Mouse (Mus musculus) embryonic fibroblast, embryonic 13.5 days (primary cell): ENCODE measurements around the gene Aldh3a2.

Experiments used
- CTCF ChIP-seq: IDR thresholded peaks from 2 replicates; pipeline ENCODE4 v1.5.1; 2011; ENCODE audit warnings: mild to moderate bottlenecking, control low read depth, low read length, moderate library complexity, borderline replicate concordance; ENCODE audit not compliant: insufficient read depth
- POLR2A ChIP-seq: IDR thresholded peaks from 2 replicates; pipeline ENCODE4 v1.6.1; 2011; ENCODE audit warnings: low read depth, mild to moderate bottlenecking, control low read depth, low read length, moderate library complexity

DNA sequence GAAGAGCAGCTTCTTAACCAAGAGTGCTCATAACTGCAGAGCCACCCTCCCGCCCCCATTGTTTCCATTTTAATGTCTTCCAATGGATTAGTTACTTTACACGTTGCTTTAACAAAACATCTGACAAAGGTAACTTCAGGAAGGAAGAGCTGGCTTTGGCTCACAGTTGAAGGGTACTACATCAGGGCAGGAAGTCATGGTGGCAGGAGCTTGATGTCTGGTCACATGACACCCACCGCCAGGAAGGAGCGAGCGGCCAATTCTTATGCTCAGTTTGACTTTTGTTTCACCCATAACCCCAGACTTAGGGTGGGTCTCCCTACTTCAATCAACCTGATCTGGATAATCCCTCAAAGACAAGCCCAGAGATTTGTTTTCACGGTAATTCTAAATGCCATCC lies 8.2 kb downstream of the Aldh3a2 start:
- TF ChIP-seq CTCF (no peak), POLR2A (no peak)
